Mouse (Mus musculus) kidney, adult 11 months (tissue): ENCODE data around the gene Krtap11-1.

Source experiments
- DNase-seq: peaks from one replicate; pipeline ENCODE4 v3.0.0; 2022

Krtap11-1 gene

GRCm38 (mm10) chr16:89571083-89571482 is at the start of gene Krtap11-1:
Gene Krtap11-1, minus strand, starts transcription at chr16:89571183.
- no peak for DNase-seq

- no peak for DNase-seq
Observed at GRCm38 (mm10) chr16:89618190-89618589, 47.2 kb upstream of the Krtap11-1 start.

- DNase-seq, result no peak
Observed at GRCm38 (mm10) chr16:89617251-89617650, 46.3 kb upstream of the Krtap11-1 start.

GRCm38 (mm10) chr16:89613726-89614125 is 42.7 kb upstream of the Krtap11-1 start:
- no peak for DNase-seq

- DNase-seq, result no peak
Observed at GRCm38 (mm10) chr16:89608791-89609185, 37.8 kb upstream of the Krtap11-1 start.

- no peak for DNase-seq
Observed at GRCm38 (mm10) chr16:89608161-89608790, 37.3 kb upstream of the Krtap11-1 start.

- no peak for DNase-seq
Observed at GRCm38 (mm10) chr16:89606951-89607350, 36.0 kb upstream of the Krtap11-1 start.

GRCm38 (mm10) chr16:89587209-89587608 is 16.2 kb upstream of the Krtap11-1 start:
- no peak for DNase-seq

- peak; percentile 10 for DNase-seq
Observed at GRCm38 (mm10) chr16:89585604-89586508, 14.9 kb upstream of the Krtap11-1 start.

- DNase-seq, result no peak
Observed at GRCm38 (mm10) chr16:89581658-89582057, 10.7 kb upstream of the Krtap11-1 start.

- no peak for DNase-seq
Observed at GRCm38 (mm10) chr16:89570516-89570915, 467 bp downstream of the Krtap11-1 start.

- DNase-seq, result no peak
Observed at GRCm38 (mm10) chr16:89569136-89569535, 1.8 kb downstream of the Krtap11-1 start.

GRCm38 (mm10) chr16:89568141-89568540 is 2.8 kb downstream of the Krtap11-1 start:
- DNase-seq, result no peak

- no peak for DNase-seq
Observed at GRCm38 (mm10) chr16:89550298-89550697, 20.7 kb downstream of the Krtap11-1 start.

- no peak for DNase-seq
Observed at GRCm38 (mm10) chr16:89538031-89538484, 32.9 kb downstream of the Krtap11-1 start.

- DNase-seq, result no peak
Observed at GRCm38 (mm10) chr16:89537349-89537748, 33.6 kb downstream of the Krtap11-1 start.

- DNase-seq, result no peak
Observed at GRCm38 (mm10) chr16:89530547-89530946, 40.4 kb downstream of the Krtap11-1 start.

- DNase-seq, result no peak
Observed at GRCm38 (mm10) chr16:89529846-89530245, 41.1 kb downstream of the Krtap11-1 start.

GRCm38 (mm10) chr16:89528380-89528779 is 42.6 kb downstream of the Krtap11-1 start:
- no peak for DNase-seq

- no peak for DNase-seq
Observed at GRCm38 (mm10) chr16:89520996-89521395, 50.0 kb downstream of the Krtap11-1 start.

GRCm38 (mm10) chr16:89520555-89520954 is 50.4 kb downstream of the Krtap11-1 start:
- DNase-seq, result no peak
